Mouse (Mus musculus): ENCODE measurements around the gene Pcp4l1.

- TF ChIP-seq POLR2A (IDR thresholded peaks at IDR 0.05; ENCODE audit: borderline replicate concordance, extremely low read depth, low read depth, low read length), result no peak
- no peak for TF ChIP-seq CTCF (IDR thresholded peaks at IDR 0.05; ENCODE audit: insufficient read depth, low read length)
These were observed 34.1 kb upstream of the Pcp4l1 start for GRCm38 (mm10) chr1:171230215-171230614.

Data from lung, adult 2 months (tissue).